Mouse (Mus musculus) bone marrow macrophage, adult 2 months (primary cell): ENCODE measurements around the gene Sox9.

Experiments used
- CTCF ChIP-seq: IDR thresholded peaks from 2 replicates; pipeline ENCODE4 v1.5.1; 2012; ENCODE audit warnings: low read depth, mild to moderate bottlenecking, low read length, moderate library complexity
- POLR2A ChIP-seq: IDR thresholded peaks from 2 replicates; pipeline ENCODE4 v1.6.1; 2012; ENCODE audit warnings: mild to moderate bottlenecking, low read depth, low read length, borderline replicate concordance

GRCm38 (mm10) chr11:112784347-112784902 is 2.4 kb downstream of the Sox9 start:
- TF ChIP-seq CTCF: no peak
- TF ChIP-seq POLR2A: no peak
